Mouse (Mus musculus): ENCODE measurements around the gene Tspan15.

DNA sequence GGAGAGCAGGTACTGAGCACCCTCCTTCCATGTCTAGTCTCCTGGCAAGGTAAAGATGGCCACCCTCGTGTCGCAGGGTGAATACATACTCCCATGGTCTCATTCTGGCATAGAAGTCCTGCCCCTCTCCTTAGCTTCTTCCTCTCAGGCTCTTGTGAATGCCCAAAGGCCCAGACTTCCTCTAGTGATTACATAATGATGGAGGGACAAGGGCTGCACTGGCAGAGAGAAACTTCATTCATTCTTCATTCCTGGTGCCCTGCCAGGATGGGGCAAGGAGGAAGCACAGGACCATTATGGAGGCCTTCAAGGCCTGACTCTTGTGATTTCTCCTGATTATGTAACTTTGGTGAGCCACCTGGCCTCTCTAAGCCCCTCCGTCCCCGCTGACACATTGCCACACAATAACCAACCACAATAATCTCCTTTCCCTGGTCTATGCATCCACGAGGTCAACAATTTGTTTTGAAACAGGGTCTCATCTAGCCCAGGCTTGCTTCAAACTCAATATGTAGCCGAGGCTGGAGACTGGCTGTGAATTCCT lies 48.5 kb downstream of the Tspan15 start:
- no peak for TF ChIP-seq CTCF (conservative IDR thresholded peaks at IDR 0.05; ENCODE audit: insufficient read depth, insufficient read length, low read depth, low read length)
- TF ChIP-seq POLR2A (IDR thresholded peaks at IDR 0.05; ENCODE audit: low read depth, low read length), result no peak

All from kidney, adult 2 months (tissue).